Mouse (Mus musculus) spleen, postnatal 36 days (tissue): ENCODE results near the gene Cep89.

Experiments
- DNase-seq, 2 experiments: peaks; one replicate each; pipeline ENCODE4 v3.0.0; 2022; ENCODE audit warnings: low spot score in 2 of 2, mixed read lengths in 1 of 2

Cep89 gene

DNA sequence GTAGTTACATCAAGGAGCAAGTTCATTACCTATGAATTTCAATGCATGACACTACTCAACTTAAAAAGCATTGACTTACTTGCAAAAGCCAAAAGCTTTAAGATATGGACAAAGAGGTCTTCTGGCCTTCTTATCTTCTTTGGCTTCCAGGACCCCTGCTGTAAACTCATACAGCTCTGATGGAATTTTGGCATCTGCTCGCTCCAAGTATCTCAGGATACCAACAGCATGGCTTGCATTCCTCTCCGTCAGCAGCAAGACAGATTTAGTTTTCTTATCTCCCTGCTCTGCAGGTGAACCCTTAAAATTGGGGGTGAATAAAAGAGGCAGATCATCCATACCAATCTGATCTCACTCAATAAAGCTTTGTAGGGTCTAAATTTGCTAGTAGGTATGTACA, 88.3 kb downstream of the Cep89 start:
- DNase-seq: no peak

DNA sequence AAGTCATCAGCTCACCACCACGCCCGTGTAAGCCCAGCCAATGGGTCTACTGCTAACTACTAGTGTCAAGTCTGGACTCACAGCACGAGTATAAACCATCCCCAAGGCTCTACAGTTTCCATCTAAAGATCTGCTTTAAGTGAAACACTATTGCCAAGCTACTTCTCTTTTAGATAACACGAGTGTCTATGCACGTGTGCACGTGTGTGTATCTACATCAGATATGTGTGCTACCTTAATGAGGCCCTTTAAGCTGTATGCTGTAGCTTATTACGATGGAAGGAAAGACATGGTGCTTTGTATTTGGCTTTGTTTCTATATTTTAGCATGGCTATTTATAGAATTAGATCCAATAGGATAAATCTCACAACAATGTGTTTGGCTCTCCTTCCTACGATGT, 89.7 kb downstream of the Cep89 start:
- no peak for DNase-seq
